Mouse (Mus musculus): Measurements from ENCODE around the gene Olfr630.
"Not testable (repeated sequence)": the region's sequence is repeated elsewhere in the genome, so short reads cannot be mapped to it uniquely, and the experiment has no call there.

The Olfr630 gene

GRCm38 (mm10) chr7:103757233-103757632 is at the start of gene Olfr630:
Gene Olfr630, minus strand, starts transcription at chr7:103757333.
- no peak for DNase-seq

GRCm38 (mm10) chr7:103806856-103807255 is 49.7 kb upstream of the Olfr630 start:
- no peak for DNase-seq

GRCm38 (mm10) chr7:103792669-103793388 is 35.7 kb upstream of the Olfr630 start:
- no peak for DNase-seq

- no peak for DNase-seq
Observed at GRCm38 (mm10) chr7:103791721-103792120, 34.6 kb upstream of the Olfr630 start, which contains the start of gene Olfr67. Gene Olfr67, minus strand, starts transcription at chr7:103791821.

- no peak for DNase-seq
Observed at GRCm38 (mm10) chr7:103779598-103779997, 22.5 kb upstream of the Olfr630 start, which contains the start of gene Olfr68. Gene Olfr68, minus strand, starts transcription at chr7:103779698.

- not testable (repeated sequence) for DNase-seq
Observed at GRCm38 (mm10) chr7:103777652-103778051, 20.5 kb upstream of the Olfr630 start.

GRCm38 (mm10) chr7:103771494-103771893 is 14.4 kb upstream of the Olfr630 start, which contains the start of gene Olfr69:
Gene Olfr69, minus strand, starts transcription at chr7:103771594.
- no peak for DNase-seq

GRCm38 (mm10) chr7:103767687-103768086 is 10.6 kb upstream of the Olfr630 start:
- not testable (repeated sequence) for DNase-seq

GRCm38 (mm10) chr7:103762212-103762611 is 5.1 kb upstream of the Olfr630 start:
- not testable (repeated sequence) for DNase-seq

- DNase-seq: no peak
Observed at GRCm38 (mm10) chr7:103744843-103745242, 12.3 kb downstream of the Olfr630 start, which contains the start of gene Olfr629. Gene Olfr629, minus strand, starts transcription at chr7:103744943.

GRCm38 (mm10) chr7:103730074-103730473 is 27.1 kb downstream of the Olfr630 start, which contains the start of gene Olfr628:
Gene Olfr628, plus strand, starts transcription at chr7:103730374.
- no peak for DNase-seq

- peak; percentile 12 for DNase-seq
Observed at GRCm38 (mm10) chr7:103716398-103716797, 40.7 kb downstream of the Olfr630 start.

- no peak for DNase-seq
Observed at GRCm38 (mm10) chr7:103714371-103714770, 42.8 kb downstream of the Olfr630 start, which contains the start of gene Olfr243. Gene Olfr243, plus strand, starts transcription at chr7:103714671.

- no peak for DNase-seq
Observed at GRCm38 (mm10) chr7:103712024-103712423, 45.1 kb downstream of the Olfr630 start.
